Mouse (Mus musculus) left cerebral cortex, adult 8-10 months (tissue): ENCODE results near the gene Gm4847. TPM values are rescaled to one million over a fixed set of nuclear protein-coding genes. Genes with fewer than 3 reads are reported as not detected.

Experiments used
- DNase-seq, 2 experiments: peaks; one replicate each; pipeline ENCODE4 v3.0.0; 2022; ENCODE audit warnings: low spot score in 2 of 2
- microRNA-seq, 2 experiments: library from miRNA; unstranded; fragments of <30 nt; microRNA quantifications; one replicate each; pipeline ENCODE4 v1.2.0; 2022
- total RNA-seq, 4 experiments: library from RNA; stranded (reverse); gene quantifications; 2 replicates each; pipeline ENCODE4 v1.2.4; 2022

Gene Gm4847
- not detected for total RNA-seq

DNA sequence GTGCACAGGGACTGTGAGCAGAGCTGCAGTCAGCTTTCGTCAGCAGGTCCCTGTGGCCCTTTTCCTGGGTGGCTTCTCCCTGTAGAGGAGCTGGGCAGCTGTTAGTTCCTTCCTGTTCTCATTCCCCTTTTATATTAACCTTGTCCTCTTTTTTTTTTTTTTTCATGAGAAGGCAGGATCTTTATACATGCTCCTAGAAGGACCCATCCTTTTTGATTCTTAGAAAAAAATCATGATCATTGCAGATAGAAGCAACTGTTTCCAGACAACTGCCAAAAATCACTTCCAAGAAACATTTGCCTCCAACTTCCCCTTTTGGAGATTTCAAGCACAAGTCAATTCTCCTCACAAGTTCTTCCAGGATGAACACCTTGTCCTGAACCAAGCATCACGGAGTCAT, at the start of gene Gm4847:
Gene Gm4847 (minus strand): TSS at position 101 of the 400 bp plus-strand sequence.
- no peak for DNase-seq

DNA sequence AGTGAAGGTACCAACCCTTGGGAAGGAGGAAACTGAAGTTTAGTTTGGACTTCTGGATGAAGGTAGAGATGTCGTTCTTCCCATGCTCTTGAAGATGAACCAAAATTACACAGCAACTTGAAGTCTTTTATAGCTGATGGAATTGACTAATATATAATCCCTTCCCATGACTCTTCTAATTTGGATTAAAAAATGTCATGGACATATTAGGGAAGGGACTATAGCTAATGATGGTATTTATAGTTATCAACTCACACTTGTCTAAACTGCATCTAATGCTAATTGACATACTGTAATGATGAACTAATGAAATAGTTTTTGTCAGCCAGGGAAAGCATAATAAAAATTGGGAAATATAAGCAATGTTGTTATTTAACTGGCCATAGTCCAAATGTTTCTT, 34.3 kb upstream of the Gm4847 start, which contains the start of gene Fmo9:
Gene Fmo9 (minus strand): TSS at position 101 of the 400 bp plus-strand sequence.
- DNase-seq = no peak

DNA sequence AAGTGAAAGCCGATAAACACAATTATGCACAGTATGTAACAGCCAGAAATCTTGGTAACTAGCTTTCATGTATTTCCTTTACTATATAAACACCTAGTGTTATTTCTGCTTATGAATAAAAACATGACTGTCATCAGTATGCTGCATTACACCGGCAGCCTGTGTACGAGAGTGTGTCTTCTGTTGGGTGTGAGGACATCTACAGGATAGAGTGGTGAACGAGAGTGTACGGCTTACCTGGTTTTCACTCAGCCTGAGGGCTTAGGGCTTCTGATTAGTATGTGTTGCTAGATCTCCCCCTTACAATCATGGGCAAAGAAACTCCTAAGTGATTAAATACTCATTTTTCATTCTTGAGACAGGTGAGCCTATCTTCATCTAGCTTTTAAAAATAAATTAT, 21.8 kb upstream of the Gm4847 start:
- DNase-seq = no peak

DNA sequence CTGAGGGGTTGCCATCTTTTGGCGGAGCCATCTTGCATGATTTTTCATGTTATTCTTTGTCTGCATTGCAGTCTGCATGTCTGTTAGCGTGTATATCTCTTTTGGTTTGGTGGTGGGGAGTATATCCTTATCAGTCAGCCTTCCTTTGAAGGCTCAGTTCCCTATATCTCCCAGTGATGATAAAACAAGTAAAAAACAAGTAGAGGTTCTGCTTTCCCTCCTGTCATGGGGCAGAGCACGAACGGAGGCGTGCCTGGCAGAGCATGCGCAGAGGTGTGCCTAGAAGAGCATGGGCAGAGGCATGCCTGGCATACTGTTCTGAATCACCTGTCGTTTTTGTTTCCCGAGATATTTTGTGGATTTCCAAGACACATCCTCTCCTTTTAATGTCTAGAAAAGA, 13.3 kb upstream of the Gm4847 start:
- DNase-seq = no peak

Small RNAs within 50 kb of the gene (microRNA-seq; reads per million reads assigned to microRNA genes)
- gene Gm22992 = 0 reads per million in 2 experiments

Other genes with a start within 250 kb of the Gm4847 start
- gene Pogk, start 237.8 kb downstream of the Gm4847 start, total RNA-seq = 10 to 100 TPM; 41.1 to 43.6 (median 42.4) TPM
- gene Gm4846, start 150.1 kb downstream of the Gm4847 start, total RNA-seq = not detected
- not detected for gene Fmo9, start 34.2 kb upstream of the Gm4847 start, total RNA-seq